In the genomic region with DNA sequence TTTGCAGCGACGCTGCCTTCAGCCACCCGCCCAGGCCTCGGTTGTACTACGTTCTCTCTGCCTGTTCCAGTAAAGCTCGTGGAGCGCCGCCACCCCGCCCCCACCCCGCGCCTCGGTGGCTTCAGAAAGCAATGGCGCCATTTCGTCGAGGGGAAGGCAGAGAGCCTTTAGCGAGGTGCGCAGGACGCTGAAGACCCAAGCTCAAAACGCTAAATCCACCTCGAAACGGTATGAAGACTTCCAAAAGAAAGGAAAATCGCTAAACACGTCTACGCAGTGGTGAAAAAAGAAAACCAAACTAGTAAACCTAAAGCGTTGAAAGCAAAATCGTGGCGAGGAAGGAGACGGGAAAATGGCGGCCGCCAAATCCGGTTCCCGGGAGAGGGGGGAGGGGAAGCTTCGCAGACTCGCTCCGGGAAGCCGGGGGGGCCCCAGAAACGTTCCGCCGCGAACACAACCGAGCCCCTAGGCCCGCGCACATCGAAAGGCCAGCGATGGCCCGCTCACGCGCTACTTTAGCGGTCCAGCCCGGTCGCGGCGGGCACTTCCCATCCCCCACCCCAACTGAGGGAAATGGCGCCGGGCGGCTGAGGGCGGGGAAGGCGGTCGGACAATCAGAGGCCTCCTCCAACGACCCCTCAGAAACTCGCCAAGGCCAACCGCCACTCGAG, we compare ENCODE assay signal across 8 mouse cellular contexts. TPM values are rescaled to one million over a fixed set of nuclear protein-coding genes. Genes with fewer than 3 reads are reported as not detected.
DNase-seq lines count a peak whose midpoint lies in the region; ATAC-seq and TF ChIP-seq lines count a peak whose summit lies in the region.

No protein-coding gene starts in this region.

- TF ChIP-seq POLR2A in lung, adult 2 months (IDR thresholded peaks at IDR 0.05; ENCODE audit: borderline replicate concordance, extremely low read depth, low read depth, low read length), result peak; percentile 83; the same call in 1 of the 2 replicates

- peak overlapping the region; percentile 74 for H3K4me2 ChIP-seq in forebrain, embryonic 16.5 days (ENCODE audit: low read length)

- ATAC-seq in forebrain, embryonic 16.5 days, result peak; percentile 20
- ATAC-seq in neutrophil, adult 5-6 weeks (ENCODE audit: extremely low read depth, insufficient number of reproducible peaks, low FRiP score, poor library complexity, severe bottlenecking), result peak; percentile 13; the same call in 1 of the 2 replicates

- peaks cover 15% of the 10 kb centered on the region for H3K36me3 ChIP-seq in forebrain, embryonic 16.5 days (ENCODE audit: control insufficient read depth, insufficient read depth)

- peaks cover 35% of the 10 kb centered on the region for H3K4me1 ChIP-seq in forebrain, embryonic 16.5 days (replicated peaks; ENCODE audit: control insufficient read depth, insufficient read depth, low read length)
- peaks cover 11% of the 10 kb centered on the region for H3K4me1 ChIP-seq in lung, adult 2 months (ENCODE audit: control insufficient read depth, insufficient read depth, low read length)

- peak overlapping the region; percentile 98 for H3K4me3 ChIP-seq in forebrain, embryonic 16.5 days (replicated peaks; ENCODE audit: low read length)
- peak overlapping the region; percentile 98 for H3K4me3 ChIP-seq in layer of hippocampus, adult 2 months
- peak overlapping the region; percentile 98 for H3K4me3 ChIP-seq in lung, adult 2 months (replicated peaks; ENCODE audit: extremely low read depth, low read depth, low read length)

- no peaks in the 10 kb centered on the region for H3K27me3 ChIP-seq in forebrain, embryonic 16.5 days (replicated peaks; ENCODE audit: control insufficient read depth, insufficient read depth, low read length)

- DNase-seq in ES-CJ7 (ENCODE audit: low read depth, low spot score), result peak; percentile 76
- peak; percentile 64 to 80 for DNase-seq in cerebellum, adult 18-20 months
- DNase-seq in heart, postnatal 36 days, result peak; percentile 79 to 93
- peak; percentile 37 to 70 for DNase-seq in layer of hippocampus, adult 2 months (ENCODE audit: low spot score in 2 of 2)
- DNase-seq in lung, adult 2 months, result peak; percentile 85
- peak; percentile 83 for DNase-seq in testis, postnatal 14 days (ENCODE audit: low spot score)

- H3K27ac ChIP-seq in forebrain, embryonic 16.5 days (ENCODE audit: low read length), result peak overlapping the region; percentile 100
- peak overlapping the region; percentile 99 for H3K27ac ChIP-seq in layer of hippocampus, adult 2 months

- under 1% methylated on average over 63 of the region's 63 CpGs for WGBS in forebrain, embryonic 16.5 days
- WGBS in lung, adult 2 months, result under 1% methylated on average over 63 of the region's 63 CpGs

- H3K9me3 ChIP-seq in forebrain, embryonic 16.5 days (ENCODE audit: control insufficient read depth, low read length), result no peaks in the 10 kb centered on the region

- intact Hi-C loops in heart, postnatal 36 days (cut with DNase I), result loop anchor here (5.0 kb wide), 1 partner anchor 262 kb away; no protein-coding TSS in a partner anchor

- H3K9ac ChIP-seq in forebrain, embryonic 16.5 days (replicated peaks; ENCODE audit: low read depth, low read length), result peak overlapping the region; percentile 99

- TF ChIP-seq CTCF in layer of hippocampus, adult 2 months (conservative IDR thresholded peaks at IDR 0.05), result no peak
- TF ChIP-seq CTCF in lung, adult 2 months (IDR thresholded peaks at IDR 0.05; ENCODE audit: insufficient read depth, low read length), result no peak

RNA-seq across cellular contexts. Expression of a gene that starts 0.7 kb away (rescaled TPM):
- polyA plus RNA-seq in forebrain, embryonic 16.5 days (2015; fragmentation: Nextera tagmentation; extraction: Ambion mirVana), result 1,940 and 1,995 TPM in 2 replicates
- 100 to 1,000 TPM; 408 to 439 TPM for total RNA-seq in heart, postnatal 36 days (2021)
- total RNA-seq in layer of hippocampus, adult 2 months (2021), result 100 to 1,000 TPM; 499 to 537 TPM
- polyA plus RNA-seq in lung, adult 2 months (2012; rRNA removed), result 45.4 and 73.2 TPM in 2 replicates
- 1,724 and 1,899 TPM in 2 replicates for total RNA-seq in neutrophil, adult 5-6 weeks (2017)

RNA-seq across cellular contexts. Expression of a gene that starts 1.1 kb away (rescaled TPM):
- polyA plus RNA-seq in forebrain, embryonic 16.5 days (2015; fragmentation: Nextera tagmentation; extraction: Ambion mirVana), result 537 and 587 TPM in 2 replicates
- total RNA-seq in heart, postnatal 36 days (2021), result 10 to 100 TPM; 61.7 to 69.7 TPM
- total RNA-seq in layer of hippocampus, adult 2 months (2021), result 100 to 1,000 TPM; 139 to 149 TPM
- 5.1 and 9.7 TPM in 2 replicates for polyA plus RNA-seq in lung, adult 2 months (2012; rRNA removed)
- 120 and 135 TPM in 2 replicates for total RNA-seq in neutrophil, adult 5-6 weeks (2017)

RNA-seq across cellular contexts. Expression of a gene that starts 36.6 kb away (rescaled TPM):
- polyA plus RNA-seq in forebrain, embryonic 16.5 days (2015; fragmentation: Nextera tagmentation; extraction: Ambion mirVana), result 14.2 and 16.1 TPM in 2 replicates
- under 1 TPM; 0.35 to 0.36 TPM for total RNA-seq in heart, postnatal 36 days (2021)
- total RNA-seq in layer of hippocampus, adult 2 months (2021), result 1 to 10 TPM; 2.8 to 3.0 TPM
- 3.0 and 3.5 TPM in 2 replicates for polyA plus RNA-seq in lung, adult 2 months (2012; rRNA removed)
- total RNA-seq in neutrophil, adult 5-6 weeks (2017), result 0.70 TPM in 1 of 2 replicates, not detected in the other

RNA-seq across cellular contexts. Expression of a gene that starts 54.7 kb away (rescaled TPM):
- polyA plus RNA-seq in forebrain, embryonic 16.5 days (2015; fragmentation: Nextera tagmentation; extraction: Ambion mirVana), result 61.6 and 70.5 TPM in 2 replicates
- total RNA-seq in heart, postnatal 36 days (2021), result 10 to 100 TPM; 11.7 to 12.6 TPM
- total RNA-seq in layer of hippocampus, adult 2 months (2021), result 100 to 1,000 TPM in 1 of 2 experiments, 10 to 100 TPM in 1; 98.0 to 103 TPM
- 2.6 and 4.0 TPM in 2 replicates for polyA plus RNA-seq in lung, adult 2 months (2012; rRNA removed)
- total RNA-seq in neutrophil, adult 5-6 weeks (2017), result 46.5 and 49.2 TPM in 2 replicates

Comparison
In these comparisons a context has a peak if more than half of its experiments do, and no peak if none do; other contexts are left out.
1. Peak in every context shown above with its lines: DNase-seq, ATAC-seq, H3K4me3 ChIP-seq and H3K27ac ChIP-seq.